Mouse (Mus musculus) spleen, adult 2 months (tissue): ENCODE data around the gene Cpm. TPM values are rescaled to one million over a fixed set of nuclear protein-coding genes. Genes with fewer than 3 reads are reported as not detected.

Source experiments
- DNase-seq, 2 experiments: peaks; one replicate each; pipeline versions ENCODE4 v3.0.0 to v3.0.0-alpha.2; 2012 to 2021; ENCODE audit warnings: low spot score in 2 of 2, low read depth in 1 of 2
- H3K27ac ChIP-seq: fragments of 200-500 bp; 2 replicates; pipeline ENCODE4 v1.5.1; 2012; ENCODE audit warnings: low read length, inconsistent platforms; ENCODE audit not compliant: insufficient read depth
- H3K27me3 ChIP-seq: fragments of 200-500 bp; 2 replicates; pipeline ENCODE4 v1.6.1; 2012; ENCODE audit warnings: mild to moderate bottlenecking, moderate library complexity, low read length, inconsistent platforms; ENCODE audit not compliant: control insufficient read depth, insufficient read depth
- H3K36me3 ChIP-seq: fragments of 200-500 bp; 2 replicates; pipeline ENCODE4 v1.6.1; 2012; ENCODE audit warnings: mild to moderate bottlenecking, low read length, inconsistent platforms; ENCODE audit not compliant: control insufficient read depth, insufficient read depth
- H3K4me1 ChIP-seq: fragments of 200-500 bp; 2 replicates; pipeline ENCODE4 v1.6.1; 2011; ENCODE audit warnings: inconsistent platforms; ENCODE audit not compliant: control insufficient read depth, insufficient read depth, insufficient read length
- H3K4me3 ChIP-seq: fragments of 200-500 bp; 2 replicates; pipeline ENCODE4 v1.5.1; 2011; ENCODE audit warnings: mild to moderate bottlenecking, inconsistent platforms; ENCODE audit not compliant: insufficient read depth, insufficient read length; ENCODE audit errors: extremely low read depth
- CTCF ChIP-seq: fragments of 200-500 bp; IDR thresholded peaks from 2 replicates; pipeline ENCODE4 v1.5.1; 2011; ENCODE audit warnings: mild to moderate bottlenecking, inconsistent platforms; ENCODE audit not compliant: insufficient read depth, insufficient read length, insufficient replicate concordance; ENCODE audit errors: extremely low read depth
- POLR2A ChIP-seq: fragments of 200-500 bp; IDR thresholded peaks from 2 replicates; pipeline ENCODE4 v1.6.1; 2011; ENCODE audit warnings: low read depth, low read length, inconsistent platforms
- WGBS: fragments of 180-500 bp; shearing (Covaris S2); methylation state at CpG from one replicate; pipeline ENCODE4 v1.1.7; 2018; 5-methylcytosine and 5-hydroxymethylcytosine counted together
- polyA plus RNA-seq: library from polyadenylated mRNA; depleted of rRNA; stranded (reverse); fragments of >200 nt; gene quantifications from 2 replicates; pipeline ENCODE4 v1.2.3, GENCODE M21; 2012

The Cpm gene
- polyA plus RNA-seq, 1 experiment, result 10.1 TPM

DNA sequence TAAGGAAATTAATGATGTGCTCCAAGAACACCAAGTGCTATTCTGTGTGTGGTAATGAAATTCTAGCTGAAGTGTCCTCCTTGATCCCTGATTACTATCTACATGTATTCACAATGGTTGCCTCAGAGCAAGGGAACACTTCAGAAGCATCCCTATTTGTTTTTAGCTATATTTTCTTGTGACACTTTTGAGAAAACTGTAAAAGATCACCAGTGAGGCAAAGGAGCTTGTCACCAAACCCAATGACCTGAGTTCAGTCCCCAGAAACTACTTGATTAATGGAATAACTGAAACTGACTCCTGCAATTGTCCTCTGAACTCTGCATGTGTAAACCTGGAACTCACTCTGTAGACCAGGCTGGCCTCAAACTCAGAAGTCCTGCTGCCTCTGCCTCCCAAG, 5.9 kb upstream of the Cpm start:
- DNase-seq, result no peak
- peaks cover 12% of the 10 kb centered on the region for H3K4me1 ChIP-seq
- no peak overlapping the region for H3K4me3 ChIP-seq
- TF ChIP-seq CTCF (no peak), POLR2A (no peak)
- no peak overlapping the region for H3K27ac ChIP-seq
- no peaks in the 10 kb centered on the region for H3K36me3 ChIP-seq
- no peaks in the 10 kb centered on the region for H3K27me3 ChIP-seq

DNA sequence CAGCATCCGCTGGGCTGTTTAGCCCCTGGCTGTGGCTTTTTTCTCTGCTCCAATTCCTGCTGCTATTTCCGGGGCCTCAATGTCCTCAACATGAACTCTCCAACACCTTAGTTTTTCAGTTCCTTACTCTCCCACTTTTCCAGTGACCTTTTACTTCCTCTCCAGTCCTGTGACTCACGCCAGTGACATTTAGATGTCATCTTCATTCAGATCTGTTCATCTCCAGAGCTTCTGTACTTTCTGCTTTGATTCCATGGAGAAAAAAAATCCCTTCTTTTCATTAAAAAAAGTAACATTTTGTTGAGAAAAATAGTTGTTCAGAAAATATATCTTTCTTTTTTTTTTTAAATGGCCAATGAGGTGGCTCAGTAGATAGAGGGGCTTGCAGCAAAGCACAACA, 5.1 kb upstream of the Cpm start:
- Histone ChIP-seq H3K4me3 (no peak overlapping the region), H3K4me1 (peaks cover 16% of the 10 kb centered on the region), H3K27me3 (no peaks in the 10 kb centered on the region), H3K27ac (no peak overlapping the region), H3K36me3 (no peaks in the 10 kb centered on the region)
- 72% methylated on average over 3 of the region's 3 CpGs for WGBS
- DNase-seq, result no peak
- no peak for TF ChIP-seq POLR2A
- TF ChIP-seq CTCF, result no peak

DNA sequence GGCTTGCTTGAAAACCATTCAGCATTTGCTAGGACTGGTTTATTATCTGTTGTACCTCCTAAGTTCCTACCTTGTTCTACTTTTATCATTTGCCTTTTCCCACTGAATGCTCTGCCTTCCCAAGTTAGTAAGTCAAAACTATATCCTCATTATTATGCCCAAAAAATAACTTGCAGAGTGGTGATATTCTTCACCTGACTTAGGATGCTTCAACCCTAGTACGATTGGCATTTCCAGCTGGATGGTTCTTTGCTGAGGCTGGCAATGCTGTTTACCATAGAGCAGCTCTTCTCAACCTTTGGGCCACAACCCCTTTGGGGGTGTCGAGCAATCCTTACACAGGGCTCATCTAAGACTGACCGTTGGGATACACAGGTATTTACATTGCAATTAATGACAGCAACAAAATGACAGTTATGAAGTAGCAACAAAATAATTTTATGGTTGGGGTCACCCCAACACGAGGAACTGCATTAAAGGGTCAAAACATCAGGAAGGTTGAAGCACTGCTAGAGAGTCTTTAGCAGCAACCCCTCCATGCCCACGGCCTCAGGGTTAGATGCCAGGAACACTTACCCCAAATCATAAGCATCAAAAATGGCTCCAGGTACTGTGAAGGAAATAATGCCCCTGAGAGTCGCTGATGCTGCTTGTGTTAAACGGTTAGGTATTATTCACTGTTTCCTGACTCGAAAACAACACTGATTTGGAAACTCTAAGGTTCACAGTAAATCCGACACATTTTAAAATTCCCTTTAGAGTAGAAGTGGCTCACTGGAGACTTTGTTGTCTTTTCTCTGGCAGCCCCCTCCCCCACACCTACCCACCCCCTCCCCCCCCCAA, 4.4 kb upstream of the Cpm start:
- TF ChIP-seq POLR2A (no peak), CTCF (no peak)
- no peak overlapping the region for H3K27ac ChIP-seq
- H3K4me1 ChIP-seq, result peaks cover 16% of the 10 kb centered on the region
- H3K36me3 ChIP-seq, result no peaks in the 10 kb centered on the region
- no peak for DNase-seq
- H3K4me3 ChIP-seq, result no peak overlapping the region
- 79% methylated on average over 9 of the region's 9 CpGs for WGBS
- H3K27me3 ChIP-seq, result no peaks in the 10 kb centered on the region

DNA sequence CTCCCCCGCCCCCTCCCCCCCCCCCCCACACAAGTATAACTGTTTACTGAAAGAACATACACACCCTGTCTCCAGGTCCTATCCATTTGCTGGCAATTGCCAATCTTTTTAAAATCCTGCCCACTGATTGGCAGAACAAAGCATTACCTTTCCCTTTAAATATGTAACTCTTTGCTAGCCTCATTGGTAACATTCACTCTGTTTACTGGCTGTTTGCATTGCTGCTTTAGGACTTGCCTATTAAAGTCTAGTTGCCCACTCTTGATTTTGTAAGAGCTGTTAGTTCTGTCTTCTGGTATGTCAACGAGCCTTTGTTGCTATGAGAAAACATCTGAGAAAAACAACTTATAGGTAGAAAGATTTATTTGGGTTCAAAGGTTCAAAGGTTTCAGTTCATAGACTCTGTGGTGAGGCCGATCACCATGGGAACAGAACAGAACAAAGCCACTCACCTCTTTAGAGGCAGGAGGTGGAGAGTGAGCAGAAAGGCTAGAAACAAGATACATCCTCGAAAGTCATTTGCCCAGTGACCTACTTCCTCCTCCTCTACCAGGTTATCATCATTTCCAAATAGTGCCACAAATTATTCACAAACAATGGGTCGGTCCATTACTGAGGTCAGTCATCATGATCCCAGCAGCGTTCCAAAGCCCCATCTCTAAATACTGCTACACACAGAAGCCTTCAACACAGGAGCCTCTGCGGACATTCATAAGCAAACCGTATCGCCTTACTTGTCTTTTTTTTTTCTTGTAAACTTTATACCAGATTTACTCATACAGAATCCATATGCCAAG, 3.6 kb upstream of the Cpm start:
- Histone ChIP-seq H3K4me3 (no peak overlapping the region), H3K4me1 (peaks cover 16% of the 10 kb centered on the region), H3K27ac (peak overlapping the region; percentile 18; the same call in 1 of the 2 replicates), H3K27me3 (no peaks in the 10 kb centered on the region), H3K36me3 (no peaks in the 10 kb centered on the region)
- peak in 1 of 2 experiments; percentile 85 for DNase-seq
- 62% methylated on average over 9 of the region's 9 CpGs for WGBS
- TF ChIP-seq CTCF (no peak), POLR2A (no peak)

DNA sequence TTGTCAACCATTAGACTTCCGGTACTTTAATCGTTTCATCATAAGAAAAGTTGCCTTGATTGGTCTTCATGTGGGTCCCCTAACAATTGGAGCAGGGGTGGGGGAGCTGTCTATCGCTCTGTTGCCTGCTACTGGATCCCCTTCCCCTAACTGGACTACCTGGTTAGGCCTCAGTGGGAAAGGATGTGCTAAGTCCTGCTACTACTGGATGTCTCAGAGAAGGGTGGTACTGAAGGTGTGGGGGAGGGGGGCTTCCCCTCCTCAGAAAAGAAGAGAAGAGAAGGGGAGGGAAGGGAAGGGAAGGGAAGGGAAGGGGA, 3.0 kb upstream of the Cpm start:
- Histone ChIP-seq H3K27me3 (no peaks in the 10 kb centered on the region), H3K27ac (no peak overlapping the region), H3K4me1 (peaks cover 16% of the 10 kb centered on the region), H3K36me3 (no peaks in the 10 kb centered on the region), H3K4me3 (no peak overlapping the region)
- TF ChIP-seq CTCF (no peak), POLR2A (no peak)
- 79% methylated on average over 3 of the region's 3 CpGs for WGBS
- DNase-seq, result no peak

DNA sequence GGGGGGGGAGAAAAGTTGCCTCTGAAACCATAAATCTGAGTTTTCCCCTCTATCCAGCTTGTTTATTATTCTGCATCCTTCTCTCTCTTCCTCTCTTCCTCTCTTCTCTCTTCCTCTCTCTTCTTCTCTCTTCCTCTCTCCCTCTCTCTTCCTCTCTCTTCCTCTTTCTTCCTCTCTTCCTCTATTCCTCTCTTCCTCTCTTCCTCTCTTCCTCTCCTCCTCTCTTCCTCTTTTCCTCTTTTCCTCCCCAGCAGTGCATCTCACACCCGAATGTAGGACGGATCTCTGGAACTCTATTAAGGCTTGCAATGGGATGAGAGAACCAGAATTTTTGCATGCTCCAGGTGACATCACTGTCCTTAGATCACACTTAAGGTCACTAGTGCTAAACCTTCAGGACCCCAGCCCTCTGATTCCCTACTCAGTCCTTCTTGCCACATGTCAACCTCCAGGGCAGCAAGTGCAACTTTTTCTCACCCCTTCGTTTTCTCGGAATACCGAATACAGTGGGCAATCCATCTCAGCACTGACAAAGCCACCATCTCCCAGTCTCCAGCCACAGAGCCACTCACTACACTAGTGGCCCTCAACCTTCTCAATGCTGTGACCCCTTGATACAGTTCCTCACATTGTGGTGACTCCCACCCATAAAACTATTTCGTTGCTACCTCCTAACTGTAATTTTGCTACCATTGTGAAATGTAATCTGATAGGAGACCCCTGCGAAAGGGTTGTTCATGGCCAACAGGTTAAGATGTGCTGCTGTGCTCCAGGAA, 2.3 kb upstream of the Cpm start:
- no peak for DNase-seq
- WGBS, result 57% methylated on average over 7 of the region's 7 CpGs
- TF ChIP-seq POLR2A (no peak), CTCF (no peak)
- Histone ChIP-seq H3K4me1 (peaks cover 16% of the 10 kb centered on the region), H3K4me3 (no peak overlapping the region), H3K36me3 (no peaks in the 10 kb centered on the region; the same call in 1 of the 2 replicates), H3K27me3 (no peaks in the 10 kb centered on the region), H3K27ac (peak overlapping the region; percentile 79)

DNA sequence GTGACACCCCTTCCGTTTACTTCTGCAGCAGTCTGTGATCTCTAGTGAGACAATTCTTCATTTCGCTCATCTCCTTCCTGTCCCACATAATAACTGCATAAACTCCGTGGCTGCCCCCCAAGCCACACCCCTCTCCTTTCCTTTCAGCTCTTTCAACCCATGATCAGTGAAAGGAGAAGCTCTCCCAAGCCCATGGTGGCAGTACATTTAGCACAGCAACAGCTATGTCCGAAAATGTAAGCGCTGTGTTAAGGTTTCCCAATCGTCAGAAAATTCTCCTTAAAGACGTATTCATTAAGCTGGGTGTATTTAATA, 1.7 kb upstream of the Cpm start:
- Histone ChIP-seq H3K27me3 (no peaks in the 10 kb centered on the region), H3K27ac (peak overlapping the region; percentile 79), H3K4me1 (peaks cover 16% of the 10 kb centered on the region), H3K4me3 (no peak overlapping the region), H3K36me3 (no peaks in the 10 kb centered on the region; the same call in 1 of the 2 replicates)
- DNase-seq, result peak; percentile 27 to 51
- TF ChIP-seq POLR2A (no peak), CTCF (no peak)
- WGBS, result 25% methylated on average over 7 of the region's 7 CpGs
